Mouse (Mus musculus) forebrain, embryonic 13.5 days (tissue): ENCODE measurements at regions not wholly inside any gene's neighbourhood (a gene's known extent, or its start where the extent isn't known, plus 50 kb on each side); places are given as distances from the start of the nearest gene placed in this dataset.
A peak's percentile ranks its signal among the peaks of the same experiment; 100 is the strongest.
"Not testable (repeated sequence)": the region's sequence is repeated elsewhere in the genome, so short reads cannot be mapped to it uniquely, and the experiment has no call there.

Source experiments
- ATAC-seq: fragments of 200-750 bp; cut with Nextera tagmentation; 2 replicates; pipeline ENCODE4 v1.8.0; 2017
- H3K27ac ChIP-seq: fragments of 300-500 bp; sonication (generic); 2 replicates; pipeline ENCODE4 v1.5.1; 2015; ENCODE audit warnings: inconsistent platforms, mild to moderate bottlenecking, moderate library complexity
- H3K27me3 ChIP-seq: fragments of 300-500 bp; sonication (generic); 2 replicates; pipeline ENCODE4 v1.6.1; 2015; ENCODE audit warnings: mild to moderate bottlenecking, inconsistent platforms
- H3K36me3 ChIP-seq: fragments of 300-500 bp; sonication (generic); 2 replicates; pipeline ENCODE4 v1.6.1; 2015; ENCODE audit warnings: mild to moderate bottlenecking, inconsistent platforms; ENCODE audit not compliant: poor library complexity, severe bottlenecking
- H3K4me1 ChIP-seq: fragments of 300-500 bp; sonication (generic); 2 replicates; pipeline ENCODE4 v1.6.1; 2015; ENCODE audit warnings: inconsistent platforms
- H3K4me2 ChIP-seq: fragments of 300-500 bp; sonication (generic); 2 replicates; pipeline ENCODE4 v1.6.1; 2015; ENCODE audit warnings: inconsistent platforms, mild to moderate bottlenecking, moderate library complexity
- H3K4me3 ChIP-seq: fragments of 300-500 bp; sonication (generic); 2 replicates; pipeline ENCODE4 v1.5.1; 2015; ENCODE audit warnings: mild to moderate bottlenecking, inconsistent platforms
- H3K9ac ChIP-seq: fragments of 300-500 bp; sonication (generic); 2 replicates; pipeline ENCODE4 v1.6.1; 2015; ENCODE audit warnings: mild to moderate bottlenecking, inconsistent platforms
- H3K9me3 ChIP-seq: fragments of 300-500 bp; sonication (generic); replicated peaks from 2 replicates; pipeline ENCODE4 v1.6.1; 2016; ENCODE audit warnings: inconsistent platforms
- WGBS: fragments of 180-500 bp; shearing (Covaris S2); methylation state at CpG from one replicate; pipeline ENCODE4 v1.1.7; 2015; 5-methylcytosine and 5-hydroxymethylcytosine counted together

GRCm38 (mm10) chr11:111964066-111964465 is 818.0 kb upstream of the Sox9 start:
- H3K9me3 ChIP-seq = no peaks in the 10 kb centered on the region
- no peak overlapping the region for H3K27ac ChIP-seq
- no peaks in the 10 kb centered on the region for H3K4me1 ChIP-seq
- no peak overlapping the region for H3K4me3 ChIP-seq
- no peak overlapping the region for H3K9ac ChIP-seq
- H3K4me2 ChIP-seq = no peak overlapping the region
- ATAC-seq = no peak
- H3K27me3 ChIP-seq = no peaks in the 10 kb centered on the region
- H3K36me3 ChIP-seq = no peaks in the 10 kb centered on the region
- 42% methylated on average over 6 of the region's 6 CpGs for WGBS

GRCm38 (mm10) chr11:111966401-111966800 is 815.6 kb upstream of the Sox9 start:
- no peak for ATAC-seq
- Histone ChIP-seq H3K4me2 (no peak overlapping the region), H3K9ac (no peak overlapping the region), H3K4me3 (no peak overlapping the region), H3K36me3 (no peaks in the 10 kb centered on the region), H3K4me1 (no peaks in the 10 kb centered on the region), H3K27ac (no peak overlapping the region), H3K9me3 (no peaks in the 10 kb centered on the region), H3K27me3 (no peaks in the 10 kb centered on the region)
- WGBS = 92% methylated on average over 3 of the region's 3 CpGs

DNA sequence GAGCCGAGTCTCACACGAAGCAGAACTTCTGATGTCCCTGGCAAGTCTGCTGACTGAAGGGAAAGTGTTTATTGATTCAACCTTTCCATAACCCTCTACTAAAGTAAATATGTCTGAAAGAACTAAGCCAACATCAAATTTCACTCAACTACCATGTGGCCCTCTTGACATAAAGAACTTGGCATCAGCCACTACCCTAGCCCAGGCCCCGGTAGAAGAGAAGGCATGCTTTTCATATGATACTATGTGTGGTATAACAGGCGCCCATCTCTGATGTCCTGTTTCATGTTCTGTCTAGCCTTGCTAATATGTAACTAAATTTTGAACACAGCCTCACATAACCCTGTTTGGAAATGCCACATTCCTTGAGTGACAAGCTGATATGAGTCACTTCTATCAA is 811.0 kb upstream of the Sox9 start:
- H3K27me3 ChIP-seq = no peaks in the 10 kb centered on the region
- H3K4me3 ChIP-seq = no peak overlapping the region
- H3K27ac ChIP-seq = no peak overlapping the region
- 90% methylated on average over 4 of the region's 4 CpGs for WGBS
- H3K4me2 ChIP-seq = no peak overlapping the region
- no peaks in the 10 kb centered on the region for H3K9me3 ChIP-seq
- no peaks in the 10 kb centered on the region for H3K36me3 ChIP-seq
- no peak overlapping the region for H3K9ac ChIP-seq
- H3K4me1 ChIP-seq = no peaks in the 10 kb centered on the region
- no peak for ATAC-seq

DNA sequence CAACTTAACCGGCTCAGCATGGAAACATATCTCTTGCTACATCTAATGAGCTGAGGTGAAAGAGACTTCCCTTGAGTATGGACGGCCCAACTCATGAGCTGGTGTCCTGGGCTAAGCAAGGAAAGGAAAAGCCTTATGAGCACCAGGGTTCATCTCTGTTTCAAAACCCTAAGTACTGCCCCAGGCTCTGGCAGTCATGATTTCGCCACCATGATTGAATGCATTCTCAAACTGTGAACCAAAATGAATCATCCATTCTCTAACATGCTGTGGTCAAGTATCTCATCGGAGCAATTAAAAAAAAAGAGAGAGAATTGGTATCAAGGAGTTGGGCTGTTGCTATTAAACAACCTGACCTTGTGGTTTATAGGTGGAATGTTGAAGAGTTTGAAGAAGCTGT is 803.4 kb upstream of the Sox9 start:
- Histone ChIP-seq H3K4me1 (no peaks in the 10 kb centered on the region), H3K9ac (no peak overlapping the region), H3K27me3 (no peaks in the 10 kb centered on the region), H3K4me3 (no peak overlapping the region), H3K36me3 (no peaks in the 10 kb centered on the region), H3K9me3 (no peaks in the 10 kb centered on the region), H3K4me2 (no peak overlapping the region), H3K27ac (no peak overlapping the region)
- ATAC-seq = no peak
- WGBS = 92% methylated on average over 4 of the region's 4 CpGs

- H3K4me1 ChIP-seq = peaks cover 3% of the 10 kb centered on the region; the same call in 1 of the 2 replicates
- WGBS = 83% methylated on average over 4 of the region's 4 CpGs
- no peaks in the 10 kb centered on the region for H3K36me3 ChIP-seq
- H3K4me2 ChIP-seq = no peak overlapping the region
- H3K27me3 ChIP-seq = no peaks in the 10 kb centered on the region
- H3K4me3 ChIP-seq = no peak overlapping the region
- H3K27ac ChIP-seq = no peak overlapping the region
- H3K9ac ChIP-seq = no peak overlapping the region
- no peaks in the 10 kb centered on the region for H3K9me3 ChIP-seq
- no peak for ATAC-seq
These were observed 785.6 kb upstream of the Sox9 start for GRCm38 (mm10) chr11:111996395-111996794.

DNA sequence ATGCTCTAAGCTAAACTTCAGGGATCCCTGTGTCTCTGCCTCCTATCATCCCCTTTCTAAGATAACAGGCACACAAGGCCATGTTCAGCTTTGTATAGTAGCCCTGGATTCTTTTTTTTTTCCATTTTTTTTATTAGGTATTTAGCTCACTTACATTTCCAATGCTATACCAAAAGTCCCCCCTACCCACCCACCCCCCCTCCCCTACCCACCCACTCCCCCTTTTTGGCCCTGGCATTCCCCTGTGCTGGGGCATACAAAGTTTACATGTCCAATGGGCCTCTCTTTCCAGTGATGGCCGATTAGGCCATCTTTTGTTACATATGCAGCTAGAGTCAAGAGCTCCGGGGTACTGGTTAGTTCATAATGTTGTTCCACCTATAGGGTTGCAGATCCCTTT is 771.2 kb upstream of the Sox9 start:
- ATAC-seq = peak; percentile 77
- not testable (repeated sequence) for H3K4me1 ChIP-seq, H3K4me2 ChIP-seq, H3K27ac ChIP-seq, H3K4me3 ChIP-seq, H3K36me3 ChIP-seq, H3K27me3 ChIP-seq, H3K9me3 ChIP-seq, H3K9ac ChIP-seq
- WGBS = 80% methylated on average over 1 of the region's 2 CpGs

- no peaks in the 10 kb centered on the region for H3K36me3 ChIP-seq
- no peaks in the 10 kb centered on the region for H3K27me3 ChIP-seq
- H3K4me2 ChIP-seq = no peak overlapping the region
- 93% methylated on average over 3 of the region's 3 CpGs for WGBS
- no peaks in the 10 kb centered on the region for H3K9me3 ChIP-seq
- H3K9ac ChIP-seq = no peak overlapping the region
- ATAC-seq = no peak
- no peak overlapping the region for H3K4me3 ChIP-seq
- H3K4me1 ChIP-seq = no peaks in the 10 kb centered on the region
- H3K27ac ChIP-seq = no peak overlapping the region
These were observed 764.1 kb upstream of the Sox9 start for GRCm38 (mm10) chr11:112017906-112018305.

DNA sequence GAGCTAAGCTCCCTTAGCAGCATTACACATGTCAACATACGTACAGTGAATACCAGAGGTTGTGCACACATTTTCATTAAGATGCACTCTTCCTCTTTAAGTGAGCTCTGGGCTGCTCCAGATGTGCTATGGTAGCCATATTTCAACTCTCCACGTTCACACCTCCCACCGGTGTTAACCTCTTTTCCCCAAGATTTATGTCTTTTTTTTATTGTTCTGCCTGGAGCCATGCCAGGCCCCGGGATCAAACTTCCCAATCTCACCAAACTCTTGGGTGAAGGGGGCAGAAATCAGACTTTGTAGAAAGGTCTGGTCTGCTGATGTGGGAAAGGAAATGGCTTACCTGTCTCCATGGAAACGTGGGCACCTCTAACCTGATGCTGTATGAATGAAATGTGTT is 754.0 kb upstream of the Sox9 start:
- no peak overlapping the region for H3K27ac ChIP-seq
- H3K36me3 ChIP-seq = no peaks in the 10 kb centered on the region
- 88% methylated on average over 5 of the region's 5 CpGs for WGBS
- no peaks in the 10 kb centered on the region; the same call in 1 of the 2 replicates for H3K9me3 ChIP-seq
- no peak overlapping the region for H3K4me2 ChIP-seq
- H3K4me1 ChIP-seq = no peaks in the 10 kb centered on the region
- no peak overlapping the region for H3K4me3 ChIP-seq
- no peak for ATAC-seq
- H3K27me3 ChIP-seq = no peaks in the 10 kb centered on the region
- H3K9ac ChIP-seq = no peak overlapping the region

- Histone ChIP-seq H3K9me3 (no peaks in the 10 kb centered on the region), H3K4me2 (no peak overlapping the region), H3K4me3 (no peak overlapping the region), H3K27me3 (no peaks in the 10 kb centered on the region), H3K4me1 (no peaks in the 10 kb centered on the region), H3K9ac (no peak overlapping the region), H3K27ac (no peak overlapping the region), H3K36me3 (no peaks in the 10 kb centered on the region)
- WGBS = 96% methylated on average over 11 of the region's 11 CpGs
- ATAC-seq = no peak
These were observed 743.3 kb upstream of the Sox9 start for GRCm38 (mm10) chr11:112038741-112039140.

- no peaks in the 10 kb centered on the region for H3K4me1 ChIP-seq
- WGBS = 22% methylated on average over 5 of the region's 5 CpGs
These were observed 737.6 kb upstream of the Sox9 start for GRCm38 (mm10) chr11:112044455-112044854.

DNA sequence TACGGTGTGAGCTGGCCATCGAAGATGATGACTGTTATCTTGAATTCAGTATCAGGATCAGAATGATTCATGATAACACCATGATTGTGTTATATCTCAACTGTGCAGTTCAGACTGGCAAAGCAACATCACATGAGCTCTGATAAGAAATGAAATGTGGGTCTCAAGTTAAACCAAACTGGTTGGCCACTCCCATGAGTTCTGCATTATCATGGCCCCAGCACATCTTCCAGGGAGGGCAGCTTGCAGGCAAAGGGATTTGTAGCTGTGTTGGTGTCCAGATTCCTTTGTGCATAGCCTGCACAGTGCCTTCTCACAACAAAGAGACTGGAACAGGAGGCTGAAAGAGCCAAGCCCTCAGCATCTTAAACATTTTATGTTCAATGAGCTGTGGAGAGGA is 736.7 kb upstream of the Sox9 start:
- H3K27ac ChIP-seq = no peak overlapping the region
- H3K4me2 ChIP-seq = no peak overlapping the region
- 95% methylated on average over 2 of the region's 2 CpGs for WGBS
- no peaks in the 10 kb centered on the region for H3K27me3 ChIP-seq
- no peaks in the 10 kb centered on the region for H3K4me1 ChIP-seq
- no peak overlapping the region for H3K9ac ChIP-seq
- no peaks in the 10 kb centered on the region for H3K36me3 ChIP-seq
- H3K9me3 ChIP-seq = no peaks in the 10 kb centered on the region
- ATAC-seq = no peak
- no peak overlapping the region for H3K4me3 ChIP-seq

More at GRCm38 (mm10) chr11:112044455-112044854, 737.6 kb upstream of the Sox9 start:
- H3K4me2 ChIP-seq = no peak overlapping the region
- no peak for ATAC-seq
- H3K9ac ChIP-seq = no peak overlapping the region
- no peak overlapping the region for H3K27ac ChIP-seq
- no peak overlapping the region for H3K4me3 ChIP-seq
- H3K9me3 ChIP-seq = no peaks in the 10 kb centered on the region
- no peaks in the 10 kb centered on the region for H3K27me3 ChIP-seq
- no peaks in the 10 kb centered on the region for H3K36me3 ChIP-seq

GRCm38 (mm10) chr11:112050362-112050761 is 731.7 kb upstream of the Sox9 start:
- Histone ChIP-seq H3K27ac (no peak overlapping the region), H3K4me2 (no peak overlapping the region), H3K27me3 (no peaks in the 10 kb centered on the region), H3K9ac (no peak overlapping the region), H3K4me3 (no peak overlapping the region), H3K9me3 (no peaks in the 10 kb centered on the region), H3K4me1 (peaks cover 4% of the 10 kb centered on the region; the same call in 1 of the 2 replicates), H3K36me3 (no peaks in the 10 kb centered on the region)
- 12% methylated on average over 7 of the region's 7 CpGs for WGBS
- no peak for ATAC-seq

DNA sequence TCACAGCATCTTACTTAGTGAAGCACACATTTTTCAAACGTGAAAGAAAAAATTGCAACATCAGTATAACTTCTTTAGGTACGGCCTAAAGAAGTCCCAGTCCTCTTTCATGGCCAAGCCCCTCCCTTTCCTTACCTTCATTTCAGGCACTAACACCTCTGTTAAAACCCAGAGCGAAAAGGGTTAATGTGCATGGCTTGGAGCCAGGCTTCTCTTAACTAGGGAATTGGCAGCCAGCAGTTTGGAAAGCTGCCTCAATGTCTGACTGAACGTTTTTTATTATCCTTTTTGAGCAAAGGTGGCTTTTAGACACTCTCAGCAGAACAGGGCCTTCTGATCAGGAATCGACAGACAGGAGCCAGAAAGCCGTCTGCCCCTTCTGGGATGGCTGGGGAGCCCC is 726.4 kb upstream of the Sox9 start:
- Histone ChIP-seq H3K27ac (0 out of 2 replicates have a peak overlapping the region, but pooled peaks have one; percentile 32), H3K36me3 (no peaks in the 10 kb centered on the region)

More for the DNA sequence above, 726.4 kb upstream of the Sox9 start:
- Histone ChIP-seq H3K4me2 (peak overlapping the region; percentile 32), H3K27me3 (no peaks in the 10 kb centered on the region), H3K4me3 (no peak overlapping the region), H3K4me1 (peaks cover 14% of the 10 kb centered on the region), H3K9me3 (no peaks in the 10 kb centered on the region), H3K9ac (no peak overlapping the region)
- ATAC-seq = no peak
- WGBS = 39% methylated on average over 6 of the region's 6 CpGs
